Mouse (Mus musculus): Measurements from ENCODE around the gene Cnppd1.

GRCm38 (mm10) chr1:75168472-75169464, 26.3 kb upstream of the Cnppd1 start, which contains the start of gene Zfand2b:
- TF ChIP-seq POLR2A (IDR thresholded peaks at IDR 0.05; ENCODE audit: borderline replicate concordance, control insufficient read depth, low read depth, low read length) (peak; percentile 71; the same call in 1 of the 2 replicates), CTCF (IDR thresholded peaks at IDR 0.05; ENCODE audit: control insufficient read depth, insufficient read depth, low read length) (no peak)
